Mouse (Mus musculus): ENCODE results near the gene B3gnt6. TPM values are rescaled to one million over a fixed set of nuclear protein-coding genes. Genes with fewer than 3 reads are reported as not detected.

The B3gnt6 gene
- total RNA-seq, 2 experiments from 2014 or later, result not detected

- DNase-seq, result no peak
Observed at GRCm38 (mm10) chr7:98177071-98177485, 22.2 kb downstream of the B3gnt6 start.

GRCm38 (mm10) chr7:98176322-98177070 lies 22.8 kb downstream of the B3gnt6 start:
- DNase-seq, result no peak

DNA sequence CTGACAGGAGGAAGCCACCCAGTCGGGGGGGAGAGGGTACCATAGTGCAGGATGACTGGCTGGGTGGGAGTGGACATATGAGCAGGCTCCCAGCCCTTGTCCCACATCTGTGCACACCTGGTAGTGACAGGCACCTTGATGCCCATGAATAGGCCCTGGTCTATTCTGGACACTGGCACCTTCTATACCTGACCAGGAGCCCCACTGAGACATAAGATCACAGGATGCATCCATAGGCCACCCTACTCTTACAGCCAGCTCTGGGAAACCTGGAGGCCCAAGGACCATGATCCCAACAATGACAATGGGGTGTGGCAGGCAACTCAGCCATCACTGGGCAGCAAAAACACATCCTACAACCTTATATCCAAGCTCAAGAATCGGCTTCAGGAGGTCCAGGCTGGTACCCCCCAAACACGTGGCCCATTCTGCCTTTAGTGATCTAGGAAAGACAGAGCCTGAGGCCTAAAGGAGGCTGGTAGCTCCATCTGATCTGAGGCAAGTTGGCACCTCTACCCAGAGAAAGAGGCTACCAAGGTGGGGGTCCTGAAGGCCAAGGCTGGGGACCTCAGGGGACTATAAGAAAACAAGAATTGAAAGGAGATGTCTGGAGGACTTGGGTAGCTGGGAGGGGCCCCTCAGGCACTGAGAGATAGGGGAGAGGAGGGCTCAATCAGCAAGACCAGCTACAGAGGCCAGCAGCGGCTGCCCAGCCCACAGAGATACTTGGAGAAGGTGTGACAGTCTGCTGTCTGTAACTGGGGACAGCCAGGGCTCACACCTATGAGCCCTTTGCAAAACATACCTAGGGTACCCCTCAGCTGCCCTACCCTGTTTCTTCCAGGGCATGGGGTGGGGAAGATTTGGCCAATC lies 24.2 kb downstream of the B3gnt6 start:
- no peak for DNase-seq

DNA sequence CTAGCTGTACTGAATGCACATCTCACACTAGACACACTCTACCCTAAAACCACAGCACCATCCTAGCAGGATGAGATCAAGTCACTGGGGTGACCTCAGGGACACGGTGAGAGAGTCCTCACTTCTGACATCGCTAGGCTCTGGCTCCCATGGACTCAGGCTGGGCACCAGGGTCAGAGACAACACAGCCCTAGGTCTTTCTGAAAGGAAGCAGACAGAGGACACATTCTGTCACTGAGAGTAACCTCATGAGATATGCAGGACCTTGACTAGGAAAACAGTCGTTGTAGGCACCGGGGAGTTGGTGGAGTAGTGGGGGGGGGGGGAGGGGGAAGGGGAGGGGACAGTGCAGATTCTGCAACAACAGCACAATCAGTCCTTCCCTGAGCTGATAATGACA lies 25.9 kb downstream of the B3gnt6 start:
- no peak for DNase-seq

DNA sequence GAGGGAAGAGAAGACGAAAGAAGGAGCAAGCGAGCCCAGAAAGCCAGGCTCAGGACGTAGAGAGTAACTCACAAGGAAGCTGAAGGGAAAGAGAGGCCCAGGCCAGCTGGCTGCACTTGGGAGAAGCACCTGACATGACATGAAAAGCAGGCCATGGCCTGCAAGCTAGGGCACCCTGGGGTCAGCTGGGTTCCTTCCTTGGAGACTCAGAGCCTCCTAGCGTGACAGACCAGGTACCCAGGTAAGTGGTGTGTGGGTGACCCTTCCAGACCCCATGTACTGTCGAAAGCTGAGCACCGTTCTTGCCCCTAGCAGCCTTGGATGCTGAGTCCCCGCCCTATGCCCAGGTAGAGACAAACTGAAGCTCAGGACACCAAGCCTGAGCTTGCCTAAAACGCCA lies 26.6 kb downstream of the B3gnt6 start:
- no peak for DNase-seq

GRCm38 (mm10) chr7:98171141-98172073 lies 27.9 kb downstream of the B3gnt6 start:
- peak; percentile 81 for DNase-seq

DNA sequence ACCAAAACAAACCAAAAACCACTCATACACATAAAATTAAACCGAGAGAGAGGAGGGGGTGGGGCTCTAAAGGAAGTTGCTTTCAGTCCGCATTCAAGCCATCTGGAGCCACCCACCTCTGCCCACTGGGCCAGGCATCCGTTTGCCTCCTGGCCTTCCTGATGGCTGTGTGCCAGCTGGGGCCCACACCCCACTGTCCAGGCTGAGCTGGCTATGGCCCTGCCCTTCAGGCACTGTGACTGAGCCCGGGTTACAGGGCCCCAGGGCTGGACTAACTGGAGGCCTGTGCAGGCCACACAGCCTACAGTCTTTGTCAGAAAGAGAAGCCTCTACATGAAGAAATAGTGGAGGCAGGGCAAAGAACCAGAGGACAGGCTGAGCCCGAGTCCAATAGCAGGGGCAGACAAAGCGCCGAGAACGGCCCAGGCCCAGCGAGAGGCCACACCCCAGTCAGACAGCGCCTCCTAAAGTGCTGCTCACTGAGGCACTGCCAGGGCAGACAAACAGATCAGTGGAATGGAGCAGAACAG lies 34.2 kb downstream of the B3gnt6 start:
- DNase-seq, result peak; percentile 38

DNA sequence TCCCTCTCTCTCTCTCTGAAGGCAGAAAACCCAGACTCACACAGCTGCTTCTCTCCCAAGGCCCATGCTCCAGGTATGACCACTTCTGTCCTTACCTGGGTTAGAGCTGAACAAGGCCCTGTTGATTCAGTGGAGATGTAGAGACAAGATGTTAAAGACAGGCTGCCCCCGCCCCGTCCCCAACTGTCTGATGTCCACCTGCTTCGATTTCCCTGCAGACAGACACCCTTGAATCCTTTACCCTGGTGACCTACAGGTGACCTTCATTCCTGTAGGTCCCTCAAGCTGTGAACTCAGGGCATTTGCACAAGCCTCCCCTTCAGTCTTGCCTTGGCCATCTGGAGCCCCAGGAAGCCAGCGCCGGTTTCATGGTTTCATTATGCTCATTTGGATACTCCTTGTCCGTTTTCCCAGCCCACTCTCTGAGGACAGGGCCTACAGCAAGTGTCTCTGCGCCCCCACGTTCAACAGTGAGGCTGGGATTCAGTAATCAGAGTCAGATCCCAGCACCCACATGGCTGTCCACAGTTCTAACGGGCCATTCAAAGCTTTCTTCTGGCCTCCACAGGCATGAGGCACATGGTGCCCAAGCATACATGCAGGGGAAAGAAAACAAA lies 34.8 kb downstream of the B3gnt6 start:
- DNase-seq, result no peak

- DNase-seq, result peak; percentile 7
Observed at GRCm38 (mm10) chr7:98163700-98164099, 35.6 kb downstream of the B3gnt6 start.

GRCm38 (mm10) chr7:98162239-98162638 lies 37.0 kb downstream of the B3gnt6 start:
- DNase-seq, result no peak

DNA sequence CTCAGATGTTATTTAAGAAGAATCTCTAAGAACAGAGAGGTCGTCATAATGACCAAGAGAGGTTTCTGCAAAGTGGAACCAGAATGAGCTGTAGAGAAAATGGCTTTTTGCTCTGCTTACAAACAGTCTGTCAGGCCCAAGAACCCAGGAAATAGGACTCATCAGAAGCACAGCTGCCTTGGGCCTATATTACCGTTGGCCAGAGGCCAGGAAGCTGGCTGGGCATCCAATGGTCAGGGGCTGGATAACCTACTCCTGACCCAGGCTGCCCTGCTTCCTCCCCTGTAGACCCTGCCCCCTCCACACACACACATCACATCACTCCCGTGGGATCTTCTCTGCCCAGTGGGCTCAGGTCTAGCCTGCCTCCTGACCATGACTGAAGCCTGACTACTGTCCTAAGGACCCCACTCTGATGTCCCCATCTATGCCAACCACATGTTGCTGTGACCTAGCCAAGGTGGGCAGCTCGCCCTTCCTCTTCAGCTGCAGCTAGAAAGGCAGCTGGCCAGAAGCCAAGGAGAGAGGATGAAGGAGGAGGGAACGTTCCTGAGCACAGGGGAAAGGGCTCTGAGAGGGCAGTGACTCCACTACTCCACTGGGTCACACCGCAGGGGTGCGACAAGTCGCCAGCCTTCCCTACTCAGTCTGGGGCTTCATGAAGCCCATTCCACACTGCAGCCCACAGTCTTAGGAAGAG lies 39.1 kb downstream of the B3gnt6 start:
- DNase-seq, result no peak

DNA sequence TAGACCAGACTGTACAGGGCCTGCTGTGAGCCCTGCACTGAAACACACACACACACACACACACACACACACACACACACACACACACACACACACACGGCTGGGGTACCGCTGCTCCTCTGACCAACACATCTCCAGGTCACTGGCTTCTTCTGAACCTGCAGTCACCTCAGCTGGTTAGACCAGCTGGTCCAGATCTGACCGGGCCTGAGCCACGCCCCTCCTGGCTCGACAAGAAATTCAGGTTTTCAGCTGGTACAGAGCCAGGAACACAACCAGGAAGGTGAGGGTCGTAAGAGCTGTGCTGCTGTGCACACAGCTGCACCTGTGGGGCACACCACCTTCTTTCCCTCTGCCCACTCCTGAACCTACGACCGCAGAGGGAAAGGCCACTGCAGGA lies 40.8 kb downstream of the B3gnt6 start:
- no peak for DNase-seq

GRCm38 (mm10) chr7:98157636-98158332 lies 41.5 kb downstream of the B3gnt6 start:
- no peak for DNase-seq

DNA sequence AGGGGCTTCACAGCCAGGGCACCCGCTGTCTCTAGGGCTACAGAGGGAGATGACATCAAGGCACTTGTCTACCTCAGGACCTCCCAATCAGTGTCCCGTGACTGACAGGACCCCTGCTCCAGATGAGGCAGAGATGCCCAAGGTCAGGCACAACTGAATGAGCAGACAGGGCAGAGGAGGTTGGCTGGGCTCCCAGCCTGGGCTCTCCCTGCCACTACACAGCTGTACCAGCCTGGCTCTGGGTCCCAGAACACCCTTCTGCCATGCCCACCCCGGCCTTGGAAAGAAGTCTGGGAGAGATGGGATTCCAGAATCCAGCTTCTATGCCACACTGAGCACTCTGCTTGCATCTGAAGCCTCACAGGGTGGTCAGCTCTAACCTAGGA lies 43.0 kb downstream of the B3gnt6 start:
- no peak for DNase-seq

DNA sequence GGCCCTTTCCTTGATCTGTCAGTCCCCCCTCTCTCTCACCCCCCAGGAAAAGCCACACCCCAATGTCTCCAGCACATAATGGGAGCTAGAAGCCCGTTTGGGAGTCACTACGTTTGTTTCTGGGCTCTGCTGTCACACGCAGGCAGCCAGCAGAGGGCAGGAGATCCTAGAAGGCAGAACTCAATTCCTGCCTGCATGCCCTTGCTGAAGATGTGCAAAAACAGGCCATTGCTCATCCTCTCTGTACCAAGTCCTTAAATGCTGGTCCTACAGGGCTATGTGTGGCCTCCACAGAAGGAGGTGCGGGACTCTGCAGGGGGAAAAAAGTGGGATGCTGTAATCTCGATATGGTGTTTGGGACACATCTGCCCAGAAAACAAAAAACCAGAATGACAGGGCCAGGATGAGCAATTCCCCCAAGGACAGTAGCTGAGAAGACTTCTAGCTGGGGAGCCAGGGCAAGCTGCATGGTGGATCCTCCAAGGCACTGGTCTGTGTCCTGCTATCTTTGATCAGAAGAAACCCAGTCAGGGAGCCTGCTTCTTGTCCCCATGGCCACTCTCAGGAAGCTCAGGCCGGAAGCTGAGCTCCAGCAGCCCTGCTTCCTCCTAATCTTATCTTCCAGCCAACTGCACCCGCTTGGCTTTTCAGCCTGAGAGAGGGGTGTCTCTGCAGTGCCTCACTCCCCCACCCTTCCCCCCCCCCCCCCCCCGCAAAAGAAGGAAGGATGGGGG lies 43.6 kb downstream of the B3gnt6 start:
- DNase-seq, result peak; percentile 46

DNA sequence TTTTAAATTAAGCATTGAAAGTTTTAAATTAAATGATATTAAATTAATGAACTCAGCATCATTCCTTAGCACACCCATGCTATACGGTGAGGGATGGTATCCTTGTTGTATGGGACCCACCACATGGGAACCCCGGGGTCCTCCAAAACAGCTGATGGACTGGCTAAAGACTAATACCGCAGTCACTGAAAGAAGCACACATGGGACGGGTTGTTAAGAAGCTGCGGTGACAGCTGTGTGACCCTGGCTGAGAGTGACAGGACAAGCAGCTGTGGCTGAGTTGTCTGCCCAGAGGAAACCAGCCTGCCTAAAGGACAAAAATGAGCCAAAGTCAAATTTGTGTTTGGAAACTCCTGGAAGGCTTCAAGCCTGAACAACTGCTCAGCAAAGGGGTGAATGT lies 45.4 kb downstream of the B3gnt6 start:
- DNase-seq, result no peak

DNA sequence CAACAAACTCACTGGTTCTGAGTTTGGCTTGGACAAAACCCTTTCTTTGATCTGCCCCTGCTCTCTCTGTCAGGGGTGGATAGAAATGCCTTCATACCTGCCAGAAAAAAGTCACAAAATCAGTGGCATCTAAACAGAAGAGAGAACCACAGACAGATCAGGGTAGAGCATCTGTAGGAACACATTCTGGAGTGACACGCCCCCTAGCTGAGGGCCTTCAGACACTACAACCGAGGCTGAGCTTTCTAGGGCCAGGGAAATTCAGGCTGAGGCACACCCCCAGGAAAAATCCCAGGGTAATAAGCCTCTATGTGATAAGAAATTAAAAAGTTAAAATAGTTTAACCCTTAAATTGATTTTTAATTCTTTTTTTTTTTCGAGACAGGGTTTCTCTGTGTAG lies 45.9 kb downstream of the B3gnt6 start:
- DNase-seq, result no peak

DNA sequence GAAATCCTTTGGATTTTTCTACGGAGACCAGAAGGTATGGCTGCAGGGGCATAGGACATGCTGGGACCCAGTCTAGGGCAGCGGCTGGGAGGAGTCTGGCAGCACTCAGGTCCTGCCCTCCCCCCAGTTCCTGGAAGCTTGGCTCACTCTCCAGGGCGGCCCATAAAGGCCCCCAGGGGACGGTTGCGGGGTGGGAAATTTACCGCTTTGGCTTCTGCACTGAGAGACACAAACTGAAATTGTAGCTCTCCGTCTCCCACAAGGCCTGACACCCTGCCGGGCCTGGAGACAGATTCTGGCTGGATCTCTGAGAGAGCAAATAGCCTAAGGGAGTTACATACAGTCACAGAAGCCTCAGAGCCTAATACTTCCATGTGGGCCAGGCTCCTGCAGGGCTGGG lies 46.9 kb downstream of the B3gnt6 start:
- DNase-seq, result no peak

GRCm38 (mm10) chr7:98150525-98150924 lies 48.8 kb downstream of the B3gnt6 start:
- no peak for DNase-seq

DNA sequence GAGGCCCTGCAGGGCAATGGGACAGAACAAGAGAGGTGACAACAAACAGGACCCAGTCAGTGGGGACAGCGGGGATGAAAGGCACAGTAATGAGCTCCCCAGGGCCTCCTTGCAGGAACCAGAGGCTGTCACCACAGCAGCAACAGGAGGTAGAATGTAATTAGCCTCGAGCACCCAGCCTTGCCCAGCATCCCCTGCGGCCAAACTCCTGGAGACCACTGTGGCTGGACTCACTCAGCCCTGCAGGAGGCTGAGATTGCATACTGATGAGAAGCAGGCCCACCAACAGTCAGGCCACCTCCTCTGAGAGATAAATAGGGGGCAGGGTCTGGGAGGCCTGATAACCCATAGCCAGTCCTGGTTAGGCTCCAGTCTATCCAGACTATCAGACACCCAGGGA lies 49.5 kb downstream of the B3gnt6 start:
- no peak for DNase-seq

Data from gastrocnemius, postnatal 25 days (tissue).